Mouse (Mus musculus): ENCODE data around the gene Tpbpa. TPM values are rescaled to one million over a fixed set of nuclear protein-coding genes. Genes with fewer than 3 reads are reported as not detected.
"Not testable (repeated sequence)": the region's sequence is repeated elsewhere in the genome, so short reads cannot be mapped to it uniquely, and the experiment has no call there.

The Tpbpa gene
- polyA plus RNA-seq, 1 experiment from 2014 or later = not detected

GRCm38 (mm10) chr13:60896794-60897193, 45.0 kb downstream of the Tpbpa start, which contains the start of gene Gm49392:
Gm49392 (minus strand) TSS chr13:60896894.
- H3K27ac ChIP-seq (ENCODE audit: low read depth, low read length); ATAC-seq; H3K9me3 ChIP-seq (ENCODE audit: control insufficient read depth, low read length); H3K9ac ChIP-seq (ENCODE audit: low read depth, low read length); H3K4me2 ChIP-seq (ENCODE audit: low read length); H3K4me1 ChIP-seq (ENCODE audit: control insufficient read depth, insufficient read depth, low read depth, low read length); H3K27me3 ChIP-seq (replicated peaks; ENCODE audit: control insufficient read depth, insufficient read depth, low read length); H3K4me3 ChIP-seq (ENCODE audit: low read length); H3K36me3 ChIP-seq (ENCODE audit: control insufficient read depth, insufficient read depth, low read length): not testable (repeated sequence)
- WGBS = 85% methylated on average over 8 of the region's 8 CpGs

GRCm38 (mm10) chr13:60895406-60896160, 46.2 kb downstream of the Tpbpa start:
- no peak overlapping the region for H3K27ac ChIP-seq (ENCODE audit: low read depth, low read length)
- no peaks in the 10 kb centered on the region for H3K4me1 ChIP-seq (ENCODE audit: control insufficient read depth, insufficient read depth, low read depth, low read length)
- H3K9me3 ChIP-seq (ENCODE audit: control insufficient read depth, low read length) = no peaks in the 10 kb centered on the region
- H3K36me3 ChIP-seq (ENCODE audit: control insufficient read depth, insufficient read depth, low read length) = no peaks in the 10 kb centered on the region
- no peak overlapping the region for H3K4me2 ChIP-seq (ENCODE audit: low read length)
- H3K4me3 ChIP-seq (ENCODE audit: low read length) = no peak overlapping the region
- H3K27me3 ChIP-seq (replicated peaks; ENCODE audit: control insufficient read depth, insufficient read depth, low read length) = no peaks in the 10 kb centered on the region
- no peak overlapping the region for H3K9ac ChIP-seq (ENCODE audit: low read depth, low read length)
- no peak for ATAC-seq

GRCm38 (mm10) chr13:60892301-60892700, 49.5 kb downstream of the Tpbpa start:
- H3K4me2 ChIP-seq (ENCODE audit: low read length) = no peak overlapping the region
- H3K9me3 ChIP-seq (ENCODE audit: control insufficient read depth, low read length) = no peaks in the 10 kb centered on the region
- no peaks in the 10 kb centered on the region for H3K36me3 ChIP-seq (ENCODE audit: control insufficient read depth, insufficient read depth, low read length)
- no peak overlapping the region for H3K27ac ChIP-seq (ENCODE audit: low read depth, low read length)
- no peak overlapping the region for H3K4me3 ChIP-seq (ENCODE audit: low read length)
- H3K27me3 ChIP-seq (replicated peaks; ENCODE audit: control insufficient read depth, insufficient read depth, low read length) = no peaks in the 10 kb centered on the region
- no peaks in the 10 kb centered on the region for H3K4me1 ChIP-seq (ENCODE audit: control insufficient read depth, insufficient read depth, low read depth, low read length)
- no peak for ATAC-seq
- H3K9ac ChIP-seq (ENCODE audit: low read depth, low read length) = no peak overlapping the region
- 89% methylated on average over 1 of the region's 1 CpGs for WGBS

Other genes starting within 250 kb of the Tpbpa start
- not detected in 2 replicates for gene BC051665, start 155.6 kb downstream of the Tpbpa start, polyA plus RNA-seq (2015; fragmentation: Nextera tagmentation; extraction: Ambion mirVana)
- not detected in 2 replicates for gene Ctsll3, start 139.1 kb downstream of the Tpbpa start, polyA plus RNA-seq (2015; fragmentation: Nextera tagmentation; extraction: Ambion mirVana)
- 0.33 TPM in 1 of 2 replicates, not detected in the other for gene 4930486L24Rik, start 77.5 kb downstream of the Tpbpa start, polyA plus RNA-seq (2015; fragmentation: Nextera tagmentation; extraction: Ambion mirVana)
- 0.35 TPM in 1 of 2 replicates, not detected in the other for gene Gm49392, start 45.1 kb downstream of the Tpbpa start, polyA plus RNA-seq (2015; fragmentation: Nextera tagmentation; extraction: Ambion mirVana)
- gene Ctla2b, start 44.5 kb downstream of the Tpbpa start, polyA plus RNA-seq (2015; fragmentation: Nextera tagmentation; extraction: Ambion mirVana) = 1.6 and 1.9 TPM in 2 replicates
- gene Tpbpb, start 37.1 kb downstream of the Tpbpa start, polyA plus RNA-seq (2015; fragmentation: Nextera tagmentation; extraction: Ambion mirVana) = not detected in 2 replicates
- gene Gm49393, start 6.4 kb downstream of the Tpbpa start, polyA plus RNA-seq (2015; fragmentation: Nextera tagmentation; extraction: Ambion mirVana) = 0.36 TPM in 1 of 2 replicates, not detected in the other
- gene Gm49391, start 5.4 kb downstream of the Tpbpa start, polyA plus RNA-seq (2015; fragmentation: Nextera tagmentation; extraction: Ambion mirVana) = 0.65 and 1.3 TPM in 2 replicates
- 18.7 and 26.9 TPM in 2 replicates for gene Ctla2a, start 5.4 kb downstream of the Tpbpa start, polyA plus RNA-seq (2015; fragmentation: Nextera tagmentation; extraction: Ambion mirVana)
- gene Ctsj, start 64.0 kb upstream of the Tpbpa start, polyA plus RNA-seq (2015; fragmentation: Nextera tagmentation; extraction: Ambion mirVana) = not detected in 2 replicates
- not detected in 2 replicates for gene Ctsq, start 98.6 kb upstream of the Tpbpa start, polyA plus RNA-seq (2015; fragmentation: Nextera tagmentation; extraction: Ambion mirVana)
- gene Ctsr, start 222.3 kb upstream of the Tpbpa start, polyA plus RNA-seq (2015; fragmentation: Nextera tagmentation; extraction: Ambion mirVana) = not detected in 2 replicates

Data from hindbrain, embryonic 16.5 days (tissue).